Mouse (Mus musculus) CH12.LX (cell line): Measurements from ENCODE around the gene Tcp1. TPM values are rescaled to one million over a fixed set of nuclear protein-coding genes. Genes with fewer than 3 reads are reported as not detected.

Source experiments
- DNase-seq: peaks from one replicate; pipeline ENCODE4 v3.0.0-alpha.2; 2013; ENCODE audit errors: extremely low read depth
- H3K27ac ChIP-seq: 2 replicates; pipeline ENCODE4 v1.5.1; 2012; ENCODE audit warnings: low read depth, mild to moderate bottlenecking, control low read depth, moderate library complexity; ENCODE audit not compliant: insufficient read depth
- H3K27me3 ChIP-seq: replicated peaks from 2 replicates; pipeline ENCODE3; 2012; ENCODE audit warnings: inconsistent platforms
- H3K36me3 ChIP-seq, 2 experiments: replicated peaks in 1 of 2; 2 replicates each; pipeline versions ENCODE3 to v1.6.1; 2012; ENCODE audit warnings: inconsistent platforms in 1 of 2, low read length in 1 of 2, mild to moderate bottlenecking in 1 of 2, mixed read lengths in 1 of 2, moderate library complexity in 1 of 2; ENCODE audit not compliant: control insufficient read depth in 1 of 2, insufficient read depth in 1 of 2
- H3K4me1 ChIP-seq, 2 experiments: 2 replicates each; pipeline ENCODE4 v1.6.1; 2012; ENCODE audit warnings: inconsistent platforms in 1 of 2, moderate library complexity in 1 of 2; ENCODE audit not compliant: insufficient read depth in 2 of 2, control insufficient read depth in 1 of 2
- H3K4me2 ChIP-seq: 2 replicates; pipeline ENCODE4 v1.6.1; 2012; ENCODE audit warnings: low read depth, mild to moderate bottlenecking, control low read depth; ENCODE audit not compliant: poor library complexity, insufficient read depth, severe bottlenecking
- H3K4me3 ChIP-seq, 3 experiments: fragments of 150-350 bp in 1 of 3; sonication (generic) in 1 of 3; replicated peaks in 1 of 3; 2 replicates each; pipeline versions ENCODE3 to v1.5.1; 2011 to 2012; ENCODE audit warnings: low read depth in 2 of 3, low read length in 2 of 3, mild to moderate bottlenecking in 2 of 3, moderate library complexity in 2 of 3, control low read depth in 1 of 3, improper control_type of control experiment in 1 of 3, inconsistent platforms in 1 of 3, mixed read lengths in 1 of 3; ENCODE audit not compliant: poor library complexity in 1 of 3
- H3K79me2 ChIP-seq: replicated peaks from 2 replicates; pipeline ENCODE4 v1.6.1; 2012; ENCODE audit warnings: mild to moderate bottlenecking, moderate library complexity; ENCODE audit not compliant: control insufficient read depth, poor library complexity, insufficient read depth, severe bottlenecking; ENCODE audit errors: extremely low read depth
- H3K9ac ChIP-seq: 2 replicates; pipeline ENCODE4 v1.6.1; 2012; ENCODE audit warnings: low read depth, mild to moderate bottlenecking, control low read depth, moderate library complexity; ENCODE audit not compliant: insufficient read depth
- H3K9me3 ChIP-seq: replicated peaks from 2 replicates; pipeline ENCODE3; 2012; ENCODE audit warnings: low read length, inconsistent platforms, mixed read lengths
- BHLHE40 ChIP-seq: IDR thresholded peaks from 2 replicates; pipeline ENCODE4 v1.6.1; 2011; ENCODE audit warnings: mild to moderate bottlenecking, low read depth, low read length, improper control_type of control experiment
- CTCF ChIP-seq, 2 experiments: IDR thresholded peaks in 1 of 2; conservative IDR thresholded peaks in 1 of 2; 2 replicates each; pipeline ENCODE4 v1.5.1; 2011 to 2012; ENCODE audit warnings: low read depth in 2 of 2, low read length in 2 of 2, improper control_type of control experiment in 1 of 2, inconsistent platforms in 1 of 2, mild to moderate bottlenecking in 1 of 2, moderate library complexity in 1 of 2
- ETS1 ChIP-seq: conservative IDR thresholded peaks from 2 replicates; pipeline ENCODE4 v1.6.1; 2012; ENCODE audit warnings: low read depth, mild to moderate bottlenecking, inconsistent platforms, low read length, improper control_type of control experiment, moderate library complexity
- HCFC1 ChIP-seq: IDR thresholded peaks from 2 replicates; pipeline ENCODE4 v1.6.1; 2012; ENCODE audit warnings: low read depth, mild to moderate bottlenecking, inconsistent platforms, low read length, improper control_type of control experiment
- JUN ChIP-seq: IDR thresholded peaks from 2 replicates; pipeline ENCODE4 v1.6.1; 2011; ENCODE audit warnings: low read depth, mild to moderate bottlenecking, low read length, improper control_type of control experiment, moderate library complexity; ENCODE audit not compliant: insufficient read depth
- JUND ChIP-seq: conservative IDR thresholded peaks from 2 replicates; pipeline ENCODE4 v1.6.1; 2011; ENCODE audit warnings: low read depth, low read length, improper control_type of control experiment
- KAT2A ChIP-seq: IDR thresholded peaks from 2 replicates; pipeline ENCODE4 v1.6.1; 2012; ENCODE audit warnings: low read length, improper control_type of control experiment, inconsistent platforms; ENCODE audit not compliant: insufficient replicate concordance
- MAX ChIP-seq: IDR thresholded peaks from 2 replicates; pipeline ENCODE4 v1.6.1; 2011; ENCODE audit warnings: low read length, improper control_type of control experiment
- MEF2A ChIP-seq: IDR thresholded peaks from 2 replicates; pipeline ENCODE4 v1.6.1; 2014; ENCODE audit warnings: low read depth, mild to moderate bottlenecking, inconsistent platforms, low read length, improper control_type of control experiment, borderline replicate concordance
- NELFE ChIP-seq: IDR thresholded peaks from 2 replicates; pipeline ENCODE4 v1.6.1; 2011; ENCODE audit warnings: low read depth, low read length, improper control_type of control experiment
- POLR2AphosphoS2 ChIP-seq: IDR thresholded peaks from 2 replicates; pipeline ENCODE4 v1.6.1; 2011; ENCODE audit warnings: low read depth, low read length, improper control_type of control experiment
- RAD21 ChIP-seq: IDR thresholded peaks from 2 replicates; pipeline ENCODE4 v1.6.1; 2011; ENCODE audit warnings: low read depth, mild to moderate bottlenecking, low read length, improper control_type of control experiment, moderate library complexity
- RCOR1 ChIP-seq: conservative IDR thresholded peaks from 2 replicates; pipeline ENCODE4 v1.6.1; 2012; ENCODE audit warnings: low read depth, mild to moderate bottlenecking, inconsistent platforms, low read length, improper control_type of control experiment
- SIN3A ChIP-seq: IDR thresholded peaks from 2 replicates; pipeline ENCODE4 v1.6.1; 2012; ENCODE audit warnings: low read length, improper control_type of control experiment, inconsistent platforms
- SMC3 ChIP-seq: IDR thresholded peaks from 2 replicates; pipeline ENCODE4 v1.6.1; 2011; ENCODE audit warnings: low read depth, low read length, improper control_type of control experiment
- TBP ChIP-seq: conservative IDR thresholded peaks from 2 replicates; pipeline ENCODE4 v1.6.1; 2011; ENCODE audit warnings: low read depth, low read length, improper control_type of control experiment
- TCF12 ChIP-seq: IDR thresholded peaks from 2 replicates; pipeline ENCODE4 v1.6.1; 2014; ENCODE audit warnings: low read depth, mild to moderate bottlenecking, inconsistent platforms, low read length, improper control_type of control experiment
- USF2 ChIP-seq: conservative IDR thresholded peaks from 2 replicates; pipeline ENCODE4 v1.6.1; 2011; ENCODE audit warnings: low read depth, low read length, improper control_type of control experiment
- ZC3H11A ChIP-seq: IDR thresholded peaks from 2 replicates; pipeline ENCODE4 v1.6.1; 2012; ENCODE audit warnings: low read depth, mild to moderate bottlenecking, inconsistent platforms, low read length, improper control_type of control experiment
- ZMIZ1 ChIP-seq: IDR thresholded peaks from 2 replicates; pipeline ENCODE4 v1.6.1; 2012; ENCODE audit warnings: low read depth, mild to moderate bottlenecking, inconsistent platforms, low read length, improper control_type of control experiment
- dilution Hi-C: fragments of 300-500 bp; cut with MboI; formaldehyde crosslinking; loops from 2 replicates; pipeline ENCODE4 v1.14.3; 2020; ENCODE audit warnings: low sequenced_read_pairs; ENCODE audit not compliant: extremely low pct_unique_long_range_greater_than_20kb, extremely low pct_ligation_motif_present
- in situ Hi-C: fragments of 300-500 bp; cut with MboI; formaldehyde crosslinking; loops from 3 replicates; pipeline ENCODE4 v1.14.3; 2019; ENCODE audit warnings: low sequenced_read_pairs, low pct_ligation_motif_present, low pct_unique_long_range_greater_than_20kb, mixed read lengths
- polyA plus RNA-seq: library from polyadenylated mRNA; unstranded; fragments of >175 nt; gene quantifications from 2 replicates; pipeline ENCODE4 v1.2.1, GENCODE M21; 2012; ENCODE audit warnings: low read depth; ENCODE audit not compliant: insufficient read length
- total RNA-seq, 2 experiments: library from RNA; depleted of rRNA; stranded (reverse); fragments of 300-350 nt in 1 of 2; fragments of >200 nt in 1 of 2; gene quantifications; 2 replicates each; pipeline ENCODE4 v1.2.3; 2012 to 2014

The Tcp1 gene
- total and polyA plus RNA-seq, 3 experiments: 560 to 951 (median 569) TPM

- TF ChIP-seq MEF2A: no peak
- no peak for TF ChIP-seq ETS1
- no peak for TF ChIP-seq RAD21
- TF ChIP-seq TCF12: no peak
- TF ChIP-seq TBP: no peak
- TF ChIP-seq HCFC1: no peak
- no peak for TF ChIP-seq ZC3H11A
- no peak for TF ChIP-seq POLR2AphosphoS2
- TF ChIP-seq ZMIZ1: no peak
- no peak for TF ChIP-seq MAX
- dilution Hi-C loops (no loop called here), in situ Hi-C loops (no loop called here)
- Histone ChIP-seq H3K79me2 (no peaks in the 10 kb centered on the region), H3K4me3 (no peak overlapping the region), H3K4me2 (no peak overlapping the region), H3K27ac (no peak overlapping the region), H3K36me3 (peaks cover 20 to 62% of the 10 kb centered on the region in 2 experiments), H3K4me1 (peaks cover 0 to 11% of the 10 kb centered on the region in 2 experiments; a peak in 2 of 4 replicates), H3K9ac (no peak overlapping the region), H3K27me3 (no peaks in the 10 kb centered on the region), H3K9me3 (no peaks in the 10 kb centered on the region)
- DNase-seq: no peak
These were observed 9.7 kb upstream of the Tcp1 start for GRCm38 (mm10) chr17:12905810-12906209.

GRCm38 (mm10) chr17:12906436-12906835, 9.1 kb upstream of the Tcp1 start:
- no peak overlapping the region for H3K4me2 ChIP-seq
- peaks cover 0 to 11% of the 10 kb centered on the region in 2 experiments; a peak in 2 of 4 replicates for H3K4me1 ChIP-seq
- H3K79me2 ChIP-seq: no peaks in the 10 kb centered on the region
- dilution Hi-C loops (no loop called here), in situ Hi-C loops (no loop called here)
- no peak overlapping the region for H3K27ac ChIP-seq
- H3K9me3 ChIP-seq: no peaks in the 10 kb centered on the region
- no peak for TF ChIP-seq ZC3H11A
- no peak for TF ChIP-seq SMC3
- TF ChIP-seq USF2: no peak
- TF ChIP-seq KAT2A: no peak
- TF ChIP-seq JUN: no peak
- TF ChIP-seq JUND: no peak
- TF ChIP-seq BHLHE40: no peak
- no peak for TF ChIP-seq POLR2AphosphoS2
- TF ChIP-seq SIN3A: no peak
- no peak for TF ChIP-seq CTCF (conservative IDR thresholded peaks at IDR 0.05 in 1 of 2, IDR thresholded peaks at IDR 0.05 in 1 of 2; ENCODE audit: low read depth in 2 of 2, low read length in 2 of 2)
- TF ChIP-seq NELFE: no peak
- no peak for TF ChIP-seq RAD21
- TF ChIP-seq RCOR1: no peak
- peaks cover 24 to 61% of the 10 kb centered on the region in 2 experiments for H3K36me3 ChIP-seq
- no peak for DNase-seq
- H3K27me3 ChIP-seq: no peaks in the 10 kb centered on the region
- H3K4me3 ChIP-seq: no peak overlapping the region
- H3K9ac ChIP-seq: no peak overlapping the region
